Mouse (Mus musculus): ENCODE data around the gene Thap3.

DNA sequence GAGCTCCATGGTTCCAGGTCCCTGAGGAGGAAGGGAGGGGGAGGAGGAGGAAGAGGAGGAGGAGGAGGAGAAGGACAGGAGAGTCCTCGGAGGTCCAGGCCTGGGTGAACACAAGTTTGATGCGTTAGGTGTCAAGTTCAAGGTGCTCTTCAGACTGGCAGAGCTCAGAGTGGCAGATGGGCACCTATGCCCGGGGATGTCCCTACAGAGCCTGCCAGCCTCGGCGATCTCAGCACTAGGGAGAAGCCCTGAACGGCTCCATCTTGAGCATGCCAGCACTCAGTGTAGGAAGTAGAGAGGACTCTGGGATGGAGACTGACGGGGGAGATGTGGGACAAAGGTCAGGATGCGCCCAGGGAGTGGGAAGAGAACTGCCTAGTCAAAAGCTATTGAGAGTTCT lies 2.1 kb downstream of the Thap3 start:
- TF ChIP-seq CTCF (IDR thresholded peaks at IDR 0.05; ENCODE audit: insufficient read depth, low read depth, low read length) (no peak), POLR2A (IDR thresholded peaks at IDR 0.05; ENCODE audit: insufficient read depth, low read depth, low read length) (no peak)
